Mouse (Mus musculus) liver, embryonic 14.5 days (tissue): Measurements from ENCODE around the gene Atoh7. TPM values are rescaled to one million over a fixed set of nuclear protein-coding genes. Genes with fewer than 3 reads are reported as not detected.

ENCODE experiments used
- ATAC-seq: fragments of 200-750 bp; cut with Nextera tagmentation; 2 replicates; pipeline ENCODE4 v1.8.0; 2017; ENCODE audit warnings: moderate number of reproducible peaks, mild to moderate bottlenecking, moderate library complexity; ENCODE audit not compliant: insufficient read depth
- DNase-seq, 3 experiments: peaks; one replicate each; pipeline ENCODE4 v3.0.0-alpha.2; 2012 to 2013; ENCODE audit warnings: low read depth in 3 of 3, low spot score in 3 of 3
- H3K27ac ChIP-seq: fragments of 300-500 bp; sonication (generic); 2 replicates; pipeline ENCODE4 v1.5.1; 2014; ENCODE audit warnings: moderate library complexity, mild to moderate bottlenecking, control low read depth, inconsistent platforms
- H3K27me3 ChIP-seq: fragments of 300-500 bp; sonication (generic); 2 replicates; pipeline ENCODE4 v1.6.1; 2014; ENCODE audit warnings: mild to moderate bottlenecking, low read length, moderate library complexity; ENCODE audit not compliant: control insufficient read depth, insufficient read depth
- H3K36me3 ChIP-seq: fragments of 300-500 bp; sonication (generic); replicated peaks from 2 replicates; pipeline ENCODE4 v1.6.1; 2014; ENCODE audit warnings: low read depth; ENCODE audit not compliant: control insufficient read depth, insufficient read depth
- H3K4me1 ChIP-seq, 2 experiments: fragments of 200-500 bp in 1 of 2; fragments of 300-500 bp in 1 of 2; sonication (generic) in 1 of 2; replicated peaks; 2 replicates each; pipeline ENCODE4 v1.6.1; 2012 to 2014; ENCODE audit warnings: antibody characterized with exemption in 1 of 2, inconsistent platforms in 1 of 2, low read length in 1 of 2; ENCODE audit not compliant: control insufficient read depth in 2 of 2, insufficient read depth in 2 of 2
- H3K4me2 ChIP-seq: fragments of 300-500 bp; sonication (generic); 2 replicates; pipeline ENCODE4 v1.6.1; 2014; ENCODE audit warnings: low read depth, mild to moderate bottlenecking, control low read depth, moderate library complexity
- H3K4me3 ChIP-seq, 2 experiments: fragments of 200-500 bp in 1 of 2; fragments of 300-500 bp in 1 of 2; sonication (generic) in 1 of 2; 2 replicates each; pipeline ENCODE4 v1.5.1; 2012 to 2014; ENCODE audit warnings: low read depth in 2 of 2, low read length in 2 of 2, mild to moderate bottlenecking in 2 of 2, control low read depth in 1 of 2, inconsistent platforms in 1 of 2, moderate library complexity in 1 of 2; ENCODE audit not compliant: insufficient read depth in 1 of 2
- H3K9ac ChIP-seq: fragments of 300-500 bp; sonication (generic); replicated peaks from 2 replicates; pipeline ENCODE4 v1.6.1; 2014; ENCODE audit warnings: mild to moderate bottlenecking, control low read depth, moderate library complexity
- H3K9me3 ChIP-seq: fragments of 300-500 bp; sonication (generic); 2 replicates; pipeline ENCODE4 v1.6.1; 2016; ENCODE audit warnings: low read length, mixed read lengths; ENCODE audit not compliant: control insufficient read depth
- CTCF ChIP-seq: IDR thresholded peaks from 2 replicates; pipeline ENCODE4 v1.5.1; 2016; ENCODE audit warnings: antibody characterized with exemption, low read depth, control low read depth
- EP300 ChIP-seq: IDR thresholded peaks from 2 replicates; pipeline ENCODE4 v1.6.1; 2016; ENCODE audit warnings: antibody characterized with exemption, low read depth
- WGBS: fragments of 180-500 bp; shearing (Covaris S2); extraction: QIAGEN DNeasy Blood & Tissue Kit; methylation state at CpG from one replicate; pipeline ENCODE4 v1.1.7; 2014; ENCODE audit not compliant: insufficient replicate concordance; 5-methylcytosine and 5-hydroxymethylcytosine counted together
- polyA plus RNA-seq, 2 experiments: library from polyadenylated mRNA; depleted of rRNA in 1 of 2; stranded (reverse) in 1 of 2; unstranded in 1 of 2; fragments of >200 nt; fragmentation: Nextera tagmentation in 1 of 2; extraction: Ambion mirVana in 1 of 2; gene quantifications; 2 replicates each; pipeline versions ENCODE4 v1.2.1 to v1.2.3; 2012 to 2014

Gene Atoh7
- polyA plus RNA-seq, 2 experiments: 0.02 TPM; not detected in 1

GRCm38 (mm10) chr10:63086304-63086703 is 13.1 kb upstream of the Atoh7 start:
- no peak overlapping the region for H3K27ac ChIP-seq
- ATAC-seq: peak; percentile 72
- H3K27me3 ChIP-seq: peaks cover 9% of the 10 kb centered on the region
- WGBS: 20% methylated on average over 10 of the region's 10 CpGs
- no peak overlapping the region for H3K4me2 ChIP-seq
- TF ChIP-seq CTCF: no peak
- no peak for TF ChIP-seq EP300
- peak; percentile 9 to 28 (median 19) for DNase-seq
- H3K36me3 ChIP-seq: no peaks in the 10 kb centered on the region
- H3K9ac ChIP-seq: no peak overlapping the region
- H3K4me3 ChIP-seq: no peak overlapping the region
- no peaks in the 10 kb centered on the region for H3K9me3 ChIP-seq
- peaks cover 6 to 14% of the 10 kb centered on the region in 2 experiments for H3K4me1 ChIP-seq

- no peak overlapping the region for H3K27ac ChIP-seq
- no peaks in the 10 kb centered on the region for H3K9me3 ChIP-seq
- H3K4me3 ChIP-seq: no peak overlapping the region
- 24% methylated on average over 8 of the region's 8 CpGs for WGBS
- no peak overlapping the region for H3K9ac ChIP-seq
- no peak for DNase-seq
- peaks cover 6 to 11% of the 10 kb centered on the region in 2 experiments for H3K4me1 ChIP-seq
- TF ChIP-seq CTCF (no peak), EP300 (no peak)
- no peaks in the 10 kb centered on the region for H3K36me3 ChIP-seq
- ATAC-seq: no peak
- H3K27me3 ChIP-seq: peaks cover 9% of the 10 kb centered on the region
- peak overlapping the region; percentile 36 for H3K4me2 ChIP-seq
Observed at GRCm38 (mm10) chr10:63089103-63089757, 10.2 kb upstream of the Atoh7 start.

- Histone ChIP-seq H3K9ac (no peak overlapping the region), H3K27me3 (peaks cover 9% of the 10 kb centered on the region), H3K4me3 (no peak overlapping the region), H3K9me3 (no peaks in the 10 kb centered on the region), H3K4me1 (peaks cover 6 to 11% of the 10 kb centered on the region in 2 experiments), H3K27ac (no peak overlapping the region), H3K4me2 (peak overlapping the region; percentile 36), H3K36me3 (no peaks in the 10 kb centered on the region)
- TF ChIP-seq EP300: no peak
- no peak for TF ChIP-seq CTCF
- ATAC-seq (no peak), DNase-seq (no peak)
- WGBS: 12% methylated on average over 26 of the region's 26 CpGs
Observed at GRCm38 (mm10) chr10:63089758-63090571, 9.5 kb upstream of the Atoh7 start.

GRCm38 (mm10) chr10:63091915-63092314 is 7.5 kb upstream of the Atoh7 start:
- DNase-seq: no peak
- no peaks in the 10 kb centered on the region for H3K9me3 ChIP-seq
- no peak overlapping the region for H3K27ac ChIP-seq
- H3K36me3 ChIP-seq: no peaks in the 10 kb centered on the region
- no peak overlapping the region for H3K4me2 ChIP-seq
- H3K9ac ChIP-seq: no peak overlapping the region
- H3K4me3 ChIP-seq: no peak overlapping the region
- TF ChIP-seq CTCF: no peak
- TF ChIP-seq EP300: no peak
- ATAC-seq: no peak
- H3K4me1 ChIP-seq: peaks cover 0 to under 1% of the 10 kb centered on the region in 2 experiments; a peak in 1 of 4 replicates
- peaks cover 9% of the 10 kb centered on the region for H3K27me3 ChIP-seq
- 56% methylated on average over 7 of the region's 7 CpGs for WGBS
